Mouse (Mus musculus): ENCODE measurements around the gene Gprin1. TPM values are rescaled to one million over a fixed set of nuclear protein-coding genes. Genes with fewer than 3 reads are reported as not detected.
A peak's percentile ranks its signal among the peaks of the same experiment; 100 is the strongest.

The Gprin1 gene
- polyA plus RNA-seq, 1 experiment: 41.4 TPM

DNA sequence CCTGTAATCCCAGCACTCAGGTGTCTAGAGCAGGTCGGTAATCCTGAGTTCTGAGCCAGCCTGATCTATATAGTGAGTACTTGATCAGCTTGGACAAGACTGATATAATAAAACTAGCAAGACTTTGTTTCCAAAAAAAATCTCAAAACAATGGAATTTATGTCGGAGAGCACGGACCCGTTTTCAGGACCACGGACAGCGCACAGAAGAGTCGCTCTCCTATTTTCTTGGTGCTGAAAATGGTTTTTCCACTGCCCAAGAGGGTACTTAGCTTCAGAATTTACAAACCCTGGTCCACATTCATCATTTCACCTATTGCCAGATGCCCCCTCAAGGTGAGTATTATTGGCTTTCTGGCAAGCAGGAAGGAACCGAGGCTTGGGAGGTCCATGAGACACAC, 1.0 kb upstream of the Gprin1 start:
- Histone ChIP-seq H3K27ac (ENCODE audit: insufficient read depth, low read length) (no peak overlapping the region), H3K4me3 (replicated peaks; ENCODE audit: insufficient read depth, low read depth, low read length) (no peak overlapping the region), H3K4me1 (ENCODE audit: control insufficient read depth, insufficient read depth, low read length) (peaks cover 57% of the 10 kb centered on the region), H3K27me3 (ENCODE audit: control insufficient read depth, insufficient read depth, low read length) (no peaks in the 10 kb centered on the region)
- 64% methylated on average over 8 of the region's 8 CpGs for WGBS
- TF ChIP-seq POLR2A (IDR thresholded peaks at IDR 0.05; ENCODE audit: borderline replicate concordance, insufficient read depth, low read length): no peak
- no peak for DNase-seq

GRCm38 (mm10) chr13:54749061-54749863, 412 bp downstream of the Gprin1 start:
- H3K4me3 ChIP-seq (replicated peaks; ENCODE audit: insufficient read depth, low read depth, low read length): peak overlapping the region; percentile 99
- 1% methylated on average over 62 of the region's 100 CpGs for WGBS
- peak; percentile 85 to 86 for DNase-seq
- TF ChIP-seq POLR2A (IDR thresholded peaks at IDR 0.05; ENCODE audit: borderline replicate concordance, insufficient read depth, low read length): peak; percentile 33
- TF ChIP-seq CTCF (IDR thresholded peaks at IDR 0.05; ENCODE audit: borderline replicate concordance, insufficient read depth, low read depth, low read length): no peak
- H3K27ac ChIP-seq (ENCODE audit: insufficient read depth, low read length): peak overlapping the region; percentile 85
- H3K4me1 ChIP-seq (ENCODE audit: control insufficient read depth, insufficient read depth, low read length): peaks cover 58% of the 10 kb centered on the region
- H3K27me3 ChIP-seq (ENCODE audit: control insufficient read depth, insufficient read depth, low read length): no peaks in the 10 kb centered on the region

- no peak for TF ChIP-seq CTCF (IDR thresholded peaks at IDR 0.05; ENCODE audit: borderline replicate concordance, insufficient read depth, low read depth, low read length)
- TF ChIP-seq POLR2A (IDR thresholded peaks at IDR 0.05; ENCODE audit: borderline replicate concordance, insufficient read depth, low read length): no peak
- H3K4me3 ChIP-seq (replicated peaks; ENCODE audit: insufficient read depth, low read depth, low read length): peak overlapping the region; percentile 99
- peak in 1 of 2 experiments; percentile 64 for DNase-seq
- peak overlapping the region; percentile 70 for H3K27ac ChIP-seq (ENCODE audit: insufficient read depth, low read length)
- no peaks in the 10 kb centered on the region for H3K27me3 ChIP-seq (ENCODE audit: control insufficient read depth, insufficient read depth, low read length)
- 8% methylated on average over 10 of the region's 10 CpGs for WGBS
- H3K4me1 ChIP-seq (ENCODE audit: control insufficient read depth, insufficient read depth, low read length): peaks cover 52% of the 10 kb centered on the region
Observed at GRCm38 (mm10) chr13:54748721-54749060, 983 bp downstream of the Gprin1 start.

- no peak for TF ChIP-seq CTCF (IDR thresholded peaks at IDR 0.05; ENCODE audit: borderline replicate concordance, insufficient read depth, low read depth, low read length)
- TF ChIP-seq POLR2A (IDR thresholded peaks at IDR 0.05; ENCODE audit: borderline replicate concordance, insufficient read depth, low read length): no peak
- DNase-seq: peak in 1 of 2 experiments; percentile 53
- H3K4me1 ChIP-seq (ENCODE audit: control insufficient read depth, insufficient read depth, low read length): peaks cover 49% of the 10 kb centered on the region
- 13% methylated on average over 8 of the region's 8 CpGs for WGBS
- H3K27ac ChIP-seq (ENCODE audit: insufficient read depth, low read length): peak overlapping the region; percentile 70
- H3K27me3 ChIP-seq (ENCODE audit: control insufficient read depth, insufficient read depth, low read length): no peaks in the 10 kb centered on the region
- peak overlapping the region; percentile 42 for H3K4me3 ChIP-seq (replicated peaks; ENCODE audit: insufficient read depth, low read depth, low read length)
Observed at GRCm38 (mm10) chr13:54748190-54748589, 1.5 kb downstream of the Gprin1 start.

- DNase-seq: peak; percentile 82 to 89
- Histone ChIP-seq H3K4me3 (replicated peaks; ENCODE audit: insufficient read depth, low read depth, low read length) (peak overlapping the region; percentile 55), H3K27ac (ENCODE audit: insufficient read depth, low read length) (peak overlapping the region; percentile 70; the same call in 1 of the 2 replicates), H3K4me1 (ENCODE audit: control insufficient read depth, insufficient read depth, low read length) (peaks cover 44% of the 10 kb centered on the region), H3K27me3 (ENCODE audit: control insufficient read depth, insufficient read depth, low read length) (no peaks in the 10 kb centered on the region)
- WGBS: 4% methylated on average over 10 of the region's 10 CpGs
- no peak; the same call in 1 of the 2 replicates for TF ChIP-seq CTCF (IDR thresholded peaks at IDR 0.05; ENCODE audit: borderline replicate concordance, insufficient read depth, low read depth, low read length)
- TF ChIP-seq POLR2A (IDR thresholded peaks at IDR 0.05; ENCODE audit: borderline replicate concordance, insufficient read depth, low read length): peak; percentile 21; the same call in 1 of the 2 replicates
Observed at GRCm38 (mm10) chr13:54746896-54747295, 2.8 kb downstream of the Gprin1 start.

- WGBS: 10% methylated on average over 6 of the region's 6 CpGs
Observed at GRCm38 (mm10) chr13:54746110-54746509, 3.6 kb downstream of the Gprin1 start.

GRCm38 (mm10) chr13:54738213-54738601, 11.5 kb downstream of the Gprin1 start:
- H3K27ac ChIP-seq (ENCODE audit: insufficient read depth, low read length): peak overlapping the region; percentile 23; the same call in 1 of the 2 replicates
- peaks cover 18% of the 10 kb centered on the region for H3K4me1 ChIP-seq (ENCODE audit: control insufficient read depth, insufficient read depth, low read length)
- TF ChIP-seq CTCF (IDR thresholded peaks at IDR 0.05; ENCODE audit: borderline replicate concordance, insufficient read depth, low read depth, low read length): no peak
- TF ChIP-seq POLR2A (IDR thresholded peaks at IDR 0.05; ENCODE audit: borderline replicate concordance, insufficient read depth, low read length): no peak
- H3K4me3 ChIP-seq (replicated peaks; ENCODE audit: insufficient read depth, low read depth, low read length): peak overlapping the region; percentile 24
- peak; percentile 67 to 72 for DNase-seq
- H3K27me3 ChIP-seq (ENCODE audit: control insufficient read depth, insufficient read depth, low read length): no peaks in the 10 kb centered on the region
- WGBS: 8% methylated on average over 34 of the region's 34 CpGs

More at GRCm38 (mm10) chr13:54746110-54746509, 3.6 kb downstream of the Gprin1 start:
- peak in 1 of 2 experiments; percentile 43 for DNase-seq
- peak overlapping the region; percentile 72 for H3K27ac ChIP-seq (ENCODE audit: insufficient read depth, low read length)
- no peaks in the 10 kb centered on the region for H3K27me3 ChIP-seq (ENCODE audit: control insufficient read depth, insufficient read depth, low read length)
- TF ChIP-seq POLR2A (IDR thresholded peaks at IDR 0.05; ENCODE audit: borderline replicate concordance, insufficient read depth, low read length) (no peak), CTCF (IDR thresholded peaks at IDR 0.05; ENCODE audit: borderline replicate concordance, insufficient read depth, low read depth, low read length) (no peak)
- H3K4me3 ChIP-seq (replicated peaks; ENCODE audit: insufficient read depth, low read depth, low read length): peak overlapping the region; percentile 39
- peaks cover 37% of the 10 kb centered on the region for H3K4me1 ChIP-seq (ENCODE audit: control insufficient read depth, insufficient read depth, low read length)
